In the genomic region with DNA sequence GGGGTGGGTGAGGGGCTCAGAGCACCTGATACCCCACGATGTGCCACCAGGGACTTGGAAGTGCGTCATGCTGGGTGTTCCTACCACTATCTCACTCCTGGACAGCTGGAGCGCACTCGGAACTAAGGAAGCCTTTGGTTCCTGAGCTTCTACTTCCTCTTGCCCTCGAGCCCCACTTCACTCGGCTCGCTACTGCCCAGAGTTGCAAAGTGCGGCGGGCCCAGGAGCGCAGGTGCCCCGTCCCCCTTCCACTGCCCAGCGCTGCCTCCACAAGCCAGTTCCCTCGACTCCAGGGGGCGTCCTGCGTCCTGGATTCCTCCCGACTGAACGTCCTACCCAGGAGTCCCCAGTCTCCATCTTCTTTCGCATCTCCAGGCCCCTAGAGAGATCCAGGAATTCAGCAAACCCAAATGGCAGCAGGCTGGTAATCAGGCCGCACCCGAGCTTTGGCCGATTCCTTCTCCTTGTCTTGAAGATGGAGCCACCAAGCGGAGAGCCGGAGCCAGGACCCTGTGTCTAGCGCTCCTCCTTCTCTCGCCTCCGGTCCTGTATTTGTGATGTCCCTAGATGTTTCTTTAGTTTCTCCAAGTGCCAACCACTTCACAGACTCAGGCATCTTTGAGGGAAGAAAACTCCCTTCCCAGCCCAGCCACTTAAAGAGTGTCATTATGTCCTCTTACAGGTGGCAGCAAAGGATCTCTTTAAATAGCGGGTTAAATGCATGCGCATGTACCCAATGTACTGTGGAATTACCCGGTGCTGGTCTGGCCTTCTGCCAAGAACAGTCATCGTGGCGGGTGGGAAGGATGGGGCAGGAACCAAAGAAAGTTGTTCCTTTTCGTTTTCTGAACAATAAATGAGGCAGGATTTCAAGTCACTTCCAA, we compare ENCODE assay signal across 8 mouse cellular contexts. TPM values are rescaled to one million over a fixed set of nuclear protein-coding genes. Genes with fewer than 3 reads are reported as not detected.
DNase-seq lines count a peak whose midpoint lies in the region; ATAC-seq lines count a peak whose summit lies in the region.

No protein-coding gene starts in this region.

- peak; percentile 58 to 60 for DNase-seq in CD8-positive naive resting alpha-beta T cell, adult 2 months (ENCODE audit: low read depth in 2 of 2, low spot score in 2 of 2)
- peak; percentile 92 for DNase-seq in brain, adult 2 months (ENCODE audit: low read depth, low spot score)
- peak; percentile 71 for DNase-seq in kidney, postnatal 14 days
- DNase-seq in testis, postnatal 10 days (ENCODE audit: low spot score), result peak; percentile 70

- H3K36me3 ChIP-seq in heart, embryonic 15.5 days, result no peaks in the 10 kb centered on the region
- no peaks in the 10 kb centered on the region for H3K36me3 ChIP-seq in liver, embryonic 16.5 days (ENCODE audit: control insufficient read depth, insufficient read depth)
- H3K36me3 ChIP-seq in neural tube, embryonic 12.5 days, result no peaks in the 10 kb centered on the region

- H3K27ac ChIP-seq in heart, embryonic 15.5 days, result peak overlapping the region; percentile 96
- peak overlapping the region; percentile 59 for H3K27ac ChIP-seq in liver, embryonic 16.5 days (ENCODE audit: low read length)
- H3K27ac ChIP-seq in neural tube, embryonic 12.5 days, result peak overlapping the region; percentile 68

- peaks cover 21% of the 10 kb centered on the region for H3K4me1 ChIP-seq in heart, embryonic 15.5 days (replicated peaks)
- peaks cover 9% of the 10 kb centered on the region for H3K4me1 ChIP-seq in liver, embryonic 16.5 days (ENCODE audit: control insufficient read depth, low read depth, low read length)
- peaks cover 7% of the 10 kb centered on the region for H3K4me1 ChIP-seq in neural tube, embryonic 12.5 days

- peak overlapping the region; percentile 95 for H3K9ac ChIP-seq in heart, embryonic 15.5 days
- peak overlapping the region; percentile 78 for H3K9ac ChIP-seq in liver, embryonic 16.5 days (ENCODE audit: low read depth, low read length)
- peak overlapping the region; percentile 95 for H3K9ac ChIP-seq in neural tube, embryonic 12.5 days

- peak overlapping the region; percentile 93 for H3K4me2 ChIP-seq in heart, embryonic 15.5 days
- H3K4me2 ChIP-seq in liver, embryonic 16.5 days (ENCODE audit: low read depth, low read length), result peak overlapping the region; percentile 97
- H3K4me2 ChIP-seq in neural tube, embryonic 12.5 days (replicated peaks), result peak overlapping the region; percentile 95

- peak overlapping the region; percentile 89 for H3K4me3 ChIP-seq in heart, embryonic 15.5 days
- H3K4me3 ChIP-seq in liver, embryonic 16.5 days (ENCODE audit: low read depth, low read length), result peak overlapping the region; percentile 78
- H3K4me3 ChIP-seq in neural tube, embryonic 12.5 days, result peak overlapping the region; percentile 80

- H3K27me3 ChIP-seq in heart, embryonic 15.5 days, result no peaks in the 10 kb centered on the region
- peaks cover 20% of the 10 kb centered on the region for H3K27me3 ChIP-seq in liver, embryonic 16.5 days (ENCODE audit: control insufficient read depth, insufficient read depth, low read depth, low read length)
- H3K27me3 ChIP-seq in neural tube, embryonic 12.5 days (replicated peaks), result peaks cover 4% of the 10 kb centered on the region; the same call in 1 of the 2 replicates

- no peaks in the 10 kb centered on the region for H3K9me3 ChIP-seq in heart, embryonic 15.5 days (replicated peaks)
- no peaks in the 10 kb centered on the region for H3K9me3 ChIP-seq in liver, embryonic 16.5 days (replicated peaks; ENCODE audit: control insufficient read depth, low read length)
- H3K9me3 ChIP-seq in neural tube, embryonic 12.5 days, result no peaks in the 10 kb centered on the region

- WGBS in heart, embryonic 15.5 days, result 1% methylated on average over 32 of the region's 32 CpGs
- WGBS in liver, embryonic 16.5 days (ENCODE audit: insufficient replicate concordance), result 3% methylated on average over 32 of the region's 32 CpGs
- WGBS in neural tube, embryonic 12.5 days, result 2% methylated on average over 32 of the region's 32 CpGs

- ATAC-seq in erythroblast, adult 5-6 weeks (replicated peaks; ENCODE audit: low FRiP score, poor library complexity, severe bottlenecking), result 0 out of 2 replicates have a peak, but pooled peaks have one; percentile 20
- peak; percentile 23 for ATAC-seq in heart, embryonic 15.5 days (replicated peaks; ENCODE audit: insufficient number of reproducible peaks, insufficient read depth, low FRiP score, low read depth)
- peak; percentile 20 for ATAC-seq in liver, embryonic 16.5 days (ENCODE audit: low read depth)
- ATAC-seq in neural tube, embryonic 12.5 days (ENCODE audit: low FRiP score, low read depth), result peak; percentile 57

RNA-seq across cellular contexts. Expression of gene Setd7, which starts 0.7 kb away (rescaled TPM):
- 7.5 and 9.8 TPM in 2 replicates for total RNA-seq in erythroblast, adult 5-6 weeks (2015; ENCODE audit: low replicate concordance)
- 4.3 and 7.7 TPM in 2 replicates for total RNA-seq in erythroblast, adult 5-6 weeks (2017; ENCODE audit: low replicate concordance)
- 3.7 and 5.1 TPM in 2 replicates for polyA plus RNA-seq in heart, embryonic 15.5 days (2015; fragmentation: Nextera tagmentation; extraction: Ambion mirVana)
- 0.56 and 0.64 TPM in 2 replicates for polyA plus RNA-seq in liver, embryonic 16.5 days (2015; fragmentation: Nextera tagmentation; extraction: Ambion mirVana)
- 3.7 and 4.2 TPM in 2 replicates for polyA plus RNA-seq in neural tube, embryonic 12.5 days (2016; fragmentation: Nextera tagmentation; extraction: Ambion mirVana)

Comparison
In these comparisons a context has a peak if more than half of its experiments do, and no peak if none do; other contexts are left out.
1. Peak in every context shown above with its lines: DNase-seq, ATAC-seq, H3K4me3 ChIP-seq and H3K27ac ChIP-seq.